Mouse (Mus musculus): ENCODE measurements at regions not wholly inside any gene's neighbourhood (a gene's known extent, or its start where the extent isn't known, plus 50 kb on each side); places are given as distances from the start of the nearest gene placed in this dataset.

DNA sequence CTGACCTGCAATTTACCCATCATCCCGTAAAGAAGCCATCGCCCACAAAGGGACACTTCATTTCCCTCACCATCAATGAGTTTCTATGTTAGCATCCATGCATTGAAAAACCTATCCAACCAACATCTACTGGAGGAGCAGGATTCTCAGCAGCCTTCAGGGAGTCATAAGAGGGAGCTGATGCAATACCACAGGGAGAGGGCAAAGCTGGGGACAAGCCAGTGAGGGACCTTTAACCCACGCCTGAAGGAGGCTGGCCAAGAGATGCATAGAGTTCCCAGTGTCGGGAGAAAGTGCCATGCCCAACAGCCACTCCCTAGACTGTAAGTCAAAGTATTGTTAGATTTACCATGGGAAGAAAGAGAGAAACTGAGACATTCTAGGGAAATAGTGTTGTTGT, 96.7 kb downstream of the Evx1 start:
- no peaks in the 10 kb centered on the region for H3K27me3 ChIP-seq (ENCODE audit: control insufficient read depth, insufficient read depth, low read length)
- TF ChIP-seq CTCF (IDR thresholded peaks at IDR 0.05; ENCODE audit: borderline replicate concordance, control insufficient read depth, extremely low read depth, insufficient read depth, low read length, poor library complexity) (no peak), POLR2A (IDR thresholded peaks at IDR 0.05; ENCODE audit: control insufficient read depth, extremely low read depth, insufficient read depth, low read length, poor library complexity) (no peak)
- no peak overlapping the region for H3K4me3 ChIP-seq (ENCODE audit: control insufficient read depth, insufficient read depth, low read length)
- WGBS: 96% methylated on average over 4 of the region's 4 CpGs
- no peaks in the 10 kb centered on the region for H3K36me3 ChIP-seq (ENCODE audit: control insufficient read depth, insufficient read depth, low read length)
- DNase-seq: no peak
- H3K27ac ChIP-seq (ENCODE audit: control insufficient read depth, insufficient read depth, low read length): no peak overlapping the region
- no peaks in the 10 kb centered on the region for H3K4me1 ChIP-seq (replicated peaks; ENCODE audit: control insufficient read depth, insufficient read depth, low read length)

DNA sequence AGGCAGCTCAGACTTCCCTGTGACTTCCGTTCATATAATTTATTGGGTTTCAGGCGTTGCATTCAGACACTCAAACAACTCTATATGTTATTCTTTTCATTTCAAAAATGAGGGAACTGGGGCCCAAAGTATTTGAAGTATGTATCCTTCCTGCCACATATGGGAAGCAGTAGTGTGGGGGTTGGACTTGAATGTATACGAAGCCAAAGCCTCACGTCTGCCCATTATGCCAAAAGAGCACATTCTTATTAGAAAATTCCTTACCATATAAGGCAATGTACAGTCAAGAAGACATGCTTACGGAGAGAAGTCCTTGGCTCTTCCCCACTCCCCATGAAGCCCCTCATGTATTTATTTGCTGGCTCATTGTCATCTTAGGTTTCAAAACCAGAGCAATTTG, 97.4 kb downstream of the Evx1 start:
- DNase-seq: no peak
- no peaks in the 10 kb centered on the region for H3K4me1 ChIP-seq (replicated peaks; ENCODE audit: control insufficient read depth, insufficient read depth, low read length)
- no peak overlapping the region for H3K4me3 ChIP-seq (ENCODE audit: control insufficient read depth, insufficient read depth, low read length)
- no peak overlapping the region for H3K27ac ChIP-seq (ENCODE audit: control insufficient read depth, insufficient read depth, low read length)
- H3K27me3 ChIP-seq (ENCODE audit: control insufficient read depth, insufficient read depth, low read length): no peaks in the 10 kb centered on the region
- TF ChIP-seq POLR2A (IDR thresholded peaks at IDR 0.05; ENCODE audit: control insufficient read depth, extremely low read depth, insufficient read depth, low read length, poor library complexity): no peak
- no peak for TF ChIP-seq CTCF (IDR thresholded peaks at IDR 0.05; ENCODE audit: borderline replicate concordance, control insufficient read depth, extremely low read depth, insufficient read depth, low read length, poor library complexity)
- 87% methylated on average over 5 of the region's 5 CpGs for WGBS
- no peaks in the 10 kb centered on the region for H3K36me3 ChIP-seq (ENCODE audit: control insufficient read depth, insufficient read depth, low read length)

DNA sequence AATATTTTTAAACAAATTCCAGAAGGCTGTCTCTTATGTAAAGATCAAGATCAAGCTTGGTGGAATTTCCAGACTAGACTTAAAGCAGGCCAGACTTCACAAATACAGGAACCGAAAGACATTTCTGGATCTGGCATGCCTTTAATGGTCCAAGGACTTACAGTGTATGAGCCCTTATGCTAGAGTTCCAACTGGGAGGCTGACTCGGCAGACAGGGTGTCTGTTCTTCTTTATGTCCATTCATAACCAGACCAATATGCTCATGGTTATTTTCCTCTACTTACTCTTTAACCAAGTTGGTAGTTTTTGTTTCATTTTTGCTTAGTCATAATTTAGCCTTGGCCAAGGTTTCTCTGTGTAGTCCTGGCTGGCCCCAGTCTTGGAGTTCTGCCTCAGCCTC, 98.0 kb downstream of the Evx1 start:
- no peak overlapping the region for H3K27ac ChIP-seq (ENCODE audit: control insufficient read depth, insufficient read depth, low read length)
- WGBS: 95% methylated on average over 2 of the region's 2 CpGs
- no peak for DNase-seq
- no peaks in the 10 kb centered on the region for H3K36me3 ChIP-seq (ENCODE audit: control insufficient read depth, insufficient read depth, low read length)
- TF ChIP-seq POLR2A (IDR thresholded peaks at IDR 0.05; ENCODE audit: control insufficient read depth, extremely low read depth, insufficient read depth, low read length, poor library complexity) (no peak), CTCF (IDR thresholded peaks at IDR 0.05; ENCODE audit: borderline replicate concordance, control insufficient read depth, extremely low read depth, insufficient read depth, low read length, poor library complexity) (no peak)
- H3K4me3 ChIP-seq (ENCODE audit: control insufficient read depth, insufficient read depth, low read length): no peak overlapping the region
- H3K27me3 ChIP-seq (ENCODE audit: control insufficient read depth, insufficient read depth, low read length): no peaks in the 10 kb centered on the region
- H3K4me1 ChIP-seq (replicated peaks; ENCODE audit: control insufficient read depth, insufficient read depth, low read length): no peaks in the 10 kb centered on the region

DNA sequence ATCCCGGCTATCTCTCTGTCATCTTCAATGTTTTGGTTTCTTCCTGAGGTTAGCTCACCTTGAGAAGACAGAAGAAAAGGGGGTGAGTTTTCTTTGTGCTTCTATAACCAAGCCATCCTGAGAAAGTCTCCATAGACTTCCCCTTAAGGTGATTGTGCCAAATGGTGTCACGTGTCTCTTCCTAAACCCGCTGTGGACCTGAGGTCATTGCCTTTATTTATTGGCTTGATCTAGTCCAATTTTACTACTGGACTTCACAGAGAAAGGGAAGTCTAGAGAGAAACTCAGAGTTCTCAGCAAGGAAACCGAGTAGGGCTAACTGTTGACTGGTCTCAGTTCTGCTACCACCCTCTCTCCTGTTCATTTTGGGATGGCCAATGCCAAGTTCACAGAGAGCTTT, 100.3 kb downstream of the Evx1 start:
- Histone ChIP-seq H3K36me3 (ENCODE audit: control insufficient read depth, insufficient read depth, low read length) (no peaks in the 10 kb centered on the region), H3K27ac (ENCODE audit: control insufficient read depth, insufficient read depth, low read length) (no peak overlapping the region), H3K4me1 (replicated peaks; ENCODE audit: control insufficient read depth, insufficient read depth, low read length) (no peaks in the 10 kb centered on the region), H3K4me3 (ENCODE audit: control insufficient read depth, insufficient read depth, low read length) (no peak overlapping the region), H3K27me3 (ENCODE audit: control insufficient read depth, insufficient read depth, low read length) (no peaks in the 10 kb centered on the region)
- 96% methylated on average over 4 of the region's 4 CpGs for WGBS
- TF ChIP-seq POLR2A (IDR thresholded peaks at IDR 0.05; ENCODE audit: control insufficient read depth, extremely low read depth, insufficient read depth, low read length, poor library complexity) (no peak), CTCF (IDR thresholded peaks at IDR 0.05; ENCODE audit: borderline replicate concordance, control insufficient read depth, extremely low read depth, insufficient read depth, low read length, poor library complexity) (no peak)
- no peak for DNase-seq

DNA sequence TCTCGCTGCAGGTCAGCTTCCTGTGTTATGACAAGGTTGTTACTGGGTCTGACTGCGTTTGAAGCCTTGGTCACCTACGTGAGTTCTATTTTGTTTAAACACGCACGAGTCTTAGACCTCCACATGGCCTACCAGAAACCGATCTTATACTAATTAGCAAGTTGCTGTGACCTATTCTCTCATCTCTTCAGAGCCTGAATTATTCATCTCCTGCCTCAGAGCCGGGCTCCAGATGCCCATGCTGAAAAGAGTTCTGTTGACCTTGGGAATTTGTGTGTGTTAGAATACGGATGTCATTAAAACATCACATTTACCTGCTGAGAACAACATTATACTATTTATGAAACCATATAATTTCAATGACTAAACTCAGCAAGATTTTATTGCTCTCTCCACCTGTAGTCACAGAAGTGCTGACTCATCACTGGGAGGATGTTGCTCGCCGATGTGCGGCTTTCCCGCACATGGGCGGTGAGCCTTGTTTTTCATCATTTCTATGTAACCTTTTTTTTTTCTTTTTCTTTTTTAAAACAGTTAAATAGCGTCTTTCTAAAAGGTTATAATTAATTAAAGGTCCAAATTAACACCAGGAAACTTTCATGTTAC, 102.1 kb downstream of the Evx1 start:
- H3K27ac ChIP-seq (ENCODE audit: control insufficient read depth, insufficient read depth, low read length): no peak overlapping the region
- no peaks in the 10 kb centered on the region for H3K4me1 ChIP-seq (replicated peaks; ENCODE audit: control insufficient read depth, insufficient read depth, low read length)
- no peak for DNase-seq
- H3K36me3 ChIP-seq (ENCODE audit: control insufficient read depth, insufficient read depth, low read length): no peaks in the 10 kb centered on the region
- WGBS: 59% methylated on average over 14 of the region's 14 CpGs
- no peaks in the 10 kb centered on the region for H3K27me3 ChIP-seq (ENCODE audit: control insufficient read depth, insufficient read depth, low read length)
- TF ChIP-seq CTCF (IDR thresholded peaks at IDR 0.05; ENCODE audit: borderline replicate concordance, control insufficient read depth, extremely low read depth, insufficient read depth, low read length, poor library complexity): no peak
- TF ChIP-seq POLR2A (IDR thresholded peaks at IDR 0.05; ENCODE audit: control insufficient read depth, extremely low read depth, insufficient read depth, low read length, poor library complexity): no peak
- H3K4me3 ChIP-seq (ENCODE audit: control insufficient read depth, insufficient read depth, low read length): no peak overlapping the region

DNA sequence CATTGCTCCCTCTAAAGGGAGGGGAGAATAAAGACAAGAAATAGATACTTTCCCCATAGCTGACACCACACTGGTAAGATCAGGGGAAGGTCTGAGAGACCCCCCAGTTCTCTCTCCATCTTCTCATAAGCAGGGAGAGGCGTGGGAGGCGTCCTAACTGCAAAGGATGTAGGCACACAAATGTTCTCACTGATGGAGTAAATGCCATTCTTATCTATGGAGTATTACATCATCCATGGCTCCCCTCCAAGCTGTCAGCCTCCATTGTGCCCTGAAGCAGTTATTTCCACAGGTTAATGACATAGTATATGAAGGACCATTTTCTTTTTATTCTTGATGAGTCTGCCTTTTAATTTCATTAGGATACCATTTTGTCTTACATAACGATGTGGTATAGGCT, 103.2 kb downstream of the Evx1 start:
- Histone ChIP-seq H3K27ac (ENCODE audit: control insufficient read depth, insufficient read depth, low read length) (no peak overlapping the region), H3K27me3 (ENCODE audit: control insufficient read depth, insufficient read depth, low read length) (no peaks in the 10 kb centered on the region), H3K4me1 (replicated peaks; ENCODE audit: control insufficient read depth, insufficient read depth, low read length) (no peaks in the 10 kb centered on the region), H3K4me3 (ENCODE audit: control insufficient read depth, insufficient read depth, low read length) (no peak overlapping the region), H3K36me3 (ENCODE audit: control insufficient read depth, insufficient read depth, low read length) (no peaks in the 10 kb centered on the region)
- no peak for DNase-seq
- 95% methylated on average over 3 of the region's 3 CpGs for WGBS
- TF ChIP-seq CTCF (IDR thresholded peaks at IDR 0.05; ENCODE audit: borderline replicate concordance, control insufficient read depth, extremely low read depth, insufficient read depth, low read length, poor library complexity): no peak
- TF ChIP-seq POLR2A (IDR thresholded peaks at IDR 0.05; ENCODE audit: control insufficient read depth, extremely low read depth, insufficient read depth, low read length, poor library complexity): no peak
